Mouse (Mus musculus) embryonic facial prominence, embryonic 11.5 days (tissue): ENCODE results near the gene Atxn7l2. TPM values are rescaled to one million over a fixed set of nuclear protein-coding genes. Genes with fewer than 3 reads are reported as not detected.

Experiments used
- ATAC-seq: fragments of 200-750 bp; cut with Nextera tagmentation; replicated peaks from 2 replicates; pipeline ENCODE4 v1.8.0; 2017; ENCODE audit warnings: low read depth; ENCODE audit not compliant: insufficient number of reproducible peaks, low FRiP score, low TSS enrichment
- DNase-seq: peaks from one replicate; pipeline ENCODE4 v3.0.0-alpha.2; 2015; ENCODE audit warnings: low spot score
- H3K27ac ChIP-seq: fragments of 300-500 bp; sonication (generic); replicated peaks from 2 replicates; pipeline ENCODE4 v1.5.1; 2014; ENCODE audit warnings: mild to moderate bottlenecking, low read depth, low read length, control low read depth
- H3K27me3 ChIP-seq: fragments of 300-500 bp; sonication (generic); 2 replicates; pipeline ENCODE4 v1.6.1; 2014; ENCODE audit warnings: mild to moderate bottlenecking, low read length, moderate library complexity, mixed read lengths; ENCODE audit not compliant: control insufficient read depth, insufficient read depth
- H3K36me3 ChIP-seq: fragments of 300-500 bp; sonication (generic); replicated peaks from 2 replicates; pipeline ENCODE4 v1.6.1; 2014; ENCODE audit warnings: low read depth, mild to moderate bottlenecking, low read length, moderate library complexity, mixed read lengths; ENCODE audit not compliant: control insufficient read depth, insufficient read depth
- H3K4me1 ChIP-seq: fragments of 300-500 bp; sonication (generic); 2 replicates; pipeline ENCODE4 v1.6.1; 2014; ENCODE audit warnings: low read length, mixed read lengths; ENCODE audit not compliant: control insufficient read depth, insufficient read depth
- H3K4me2 ChIP-seq: fragments of 300-500 bp; sonication (generic); 2 replicates; pipeline ENCODE4 v1.6.1; 2014; ENCODE audit warnings: low read depth, mild to moderate bottlenecking, control low read depth, low read length, moderate library complexity
- H3K4me3 ChIP-seq: fragments of 300-500 bp; sonication (generic); 2 replicates; pipeline ENCODE4 v1.5.1; 2014; ENCODE audit warnings: low read depth, low read length, control low read depth
- H3K9ac ChIP-seq: fragments of 300-500 bp; sonication (generic); replicated peaks from 2 replicates; pipeline ENCODE4 v1.6.1; 2014; ENCODE audit warnings: mild to moderate bottlenecking, control low read depth, low read length
- H3K9me3 ChIP-seq: fragments of 300-500 bp; sonication (generic); replicated peaks from 2 replicates; pipeline ENCODE4 v1.6.1; 2016; ENCODE audit warnings: mild to moderate bottlenecking, low read length, inconsistent platforms, mixed read lengths; ENCODE audit not compliant: control insufficient read depth
- WGBS: fragments of 180-500 bp; shearing (Covaris S2); extraction: QIAGEN DNeasy Blood & Tissue Kit; methylation state at CpG from one replicate; pipeline ENCODE4 v1.1.7; 2014; 5-methylcytosine and 5-hydroxymethylcytosine counted together
- polyA plus RNA-seq: library from polyadenylated mRNA; unstranded; fragments of >200 nt; fragmentation: Nextera tagmentation; extraction: Ambion mirVana; gene quantifications from 2 replicates; pipeline ENCODE4 v1.2.1, GENCODE M21; 2014

Gene Atxn7l2
- polyA plus RNA-seq, 1 experiment from 2014 or later = 17.6 TPM

GRCm38 (mm10) chr3:108203212-108203611 is 7.5 kb downstream of the Atxn7l2 start:
- 93% methylated on average over 13 of the region's 13 CpGs for WGBS
- Histone ChIP-seq H3K9ac (no peak overlapping the region), H3K27me3 (no peaks in the 10 kb centered on the region), H3K9me3 (no peaks in the 10 kb centered on the region), H3K4me1 (no peaks in the 10 kb centered on the region), H3K27ac (no peak overlapping the region), H3K36me3 (no peaks in the 10 kb centered on the region; the same call in none of the 2 replicates), H3K4me3 (no peak overlapping the region), H3K4me2 (no peak overlapping the region)
- ATAC-seq (no peak), DNase-seq (no peak)

GRCm38 (mm10) chr3:108202506-108202905 is 8.2 kb downstream of the Atxn7l2 start:
- Histone ChIP-seq H3K4me2 (no peak overlapping the region), H3K27me3 (no peaks in the 10 kb centered on the region), H3K4me3 (no peak overlapping the region), H3K27ac (no peak overlapping the region), H3K4me1 (no peaks in the 10 kb centered on the region), H3K9ac (no peak overlapping the region), H3K36me3 (no peaks in the 10 kb centered on the region; the same call in none of the 2 replicates), H3K9me3 (no peaks in the 10 kb centered on the region)
- DNase-seq = no peak
- ATAC-seq = no peak

DNA sequence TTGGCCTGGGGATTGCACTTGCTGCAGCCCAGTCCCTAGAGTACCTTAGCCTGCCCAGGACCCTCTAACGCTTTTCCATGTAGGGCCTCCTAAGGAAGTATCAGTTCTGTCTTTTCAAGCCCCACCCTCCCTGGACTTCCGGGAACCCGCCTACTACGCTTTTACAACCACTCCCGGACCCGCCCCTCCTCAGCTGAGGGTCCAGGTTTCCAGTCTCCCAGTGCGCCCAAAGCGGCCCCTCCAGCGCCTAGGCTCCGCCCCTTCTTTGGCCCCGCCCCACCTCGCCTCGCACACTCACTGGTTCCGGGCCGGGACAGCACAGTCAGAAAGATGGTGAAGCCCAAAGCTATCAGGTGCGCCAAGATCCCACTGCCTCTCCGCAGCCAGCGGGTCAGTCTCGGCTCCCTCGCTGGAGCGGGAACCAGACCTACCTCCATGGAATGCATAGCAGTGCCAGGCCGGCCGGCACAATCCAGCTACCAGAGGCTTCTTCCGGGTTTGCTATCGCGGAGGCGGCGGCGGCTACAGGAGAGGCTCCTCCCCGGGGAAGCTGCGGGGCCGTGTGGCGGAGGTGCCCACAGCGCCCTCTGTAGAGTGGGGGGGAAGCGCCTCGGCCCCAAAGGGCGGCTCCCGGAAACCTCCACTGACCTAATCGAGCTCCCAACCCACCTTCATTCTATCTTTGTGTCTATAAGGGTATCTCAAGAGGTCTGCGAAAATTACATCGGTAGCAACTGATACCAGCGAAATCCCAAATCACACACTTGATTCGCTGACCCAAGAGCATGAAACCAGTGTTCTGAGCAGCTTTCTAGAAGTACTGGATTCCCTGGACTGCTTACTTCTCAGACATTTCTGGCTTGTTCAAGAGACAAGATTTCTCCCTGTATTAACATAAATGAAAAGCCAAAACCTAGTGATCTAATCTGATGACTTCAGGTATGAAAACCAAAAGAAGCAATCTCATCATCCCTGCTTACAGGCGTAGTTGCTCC is 10.1 kb downstream of the Atxn7l2 start, which contains the start of gene Cyb561d1:
Cyb561d1 (minus strand) TSS at position 884 of the 995 bp plus-strand sequence.
- Histone ChIP-seq H3K27me3 (no peaks in the 10 kb centered on the region), H3K4me1 (0 out of 2 replicates have a peak, but pooled peaks cover 2% of the 10 kb centered on the region), H3K27ac (0 out of 2 replicates have a peak within 1 kb of the TSS, but pooled peaks have one; percentile 4), H3K36me3 (no peaks in the 10 kb centered on the region; the same call in 1 of the 2 replicates), H3K9me3 (no peaks in the 10 kb centered on the region), H3K9ac (peak within 1 kb of the TSS; percentile 45), H3K4me2 (peak within 1 kb of the TSS; percentile 61), H3K4me3 (peak within 1 kb of the TSS; percentile 45)
- peak; percentile 80 for ATAC-seq
- peak; percentile 93 for DNase-seq
- WGBS = 3% methylated on average over 44 of the region's 44 CpGs

- ATAC-seq (no peak), DNase-seq (no peak)
- 92% methylated on average over 6 of the region's 6 CpGs for WGBS
- no peak overlapping the region for H3K27ac ChIP-seq
- no peaks in the 10 kb centered on the region for H3K36me3 ChIP-seq
- no peak overlapping the region for H3K4me2 ChIP-seq
- H3K9ac ChIP-seq = no peak overlapping the region; the same call in 1 of the 2 replicates
- no peaks in the 10 kb centered on the region for H3K9me3 ChIP-seq
- H3K4me1 ChIP-seq = 0 out of 2 replicates have a peak, but pooled peaks cover 2% of the 10 kb centered on the region
- H3K4me3 ChIP-seq = no peak overlapping the region
- no peaks in the 10 kb centered on the region for H3K27me3 ChIP-seq
These were observed 11.5 kb downstream of the Atxn7l2 start for GRCm38 (mm10) chr3:108199231-108199630.

- Histone ChIP-seq H3K4me3 (no peak overlapping the region), H3K4me1 (0 out of 2 replicates have a peak, but pooled peaks cover 2% of the 10 kb centered on the region), H3K9me3 (no peaks in the 10 kb centered on the region), H3K9ac (peak overlapping the region; percentile 0; the same call in 1 of the 2 replicates), H3K4me2 (0 out of 2 replicates have a peak overlapping the region, but pooled peaks have one; percentile 7), H3K27me3 (no peaks in the 10 kb centered on the region), H3K27ac (no peak overlapping the region), H3K36me3 (no peaks in the 10 kb centered on the region)
- peak; percentile 14; the same call in 1 of the 2 replicates for ATAC-seq
- WGBS = 21% methylated on average over 14 of the region's 14 CpGs
- peak; percentile 58 for DNase-seq
These were observed 13.7 kb downstream of the Atxn7l2 start for GRCm38 (mm10) chr3:108197066-108197497.

GRCm38 (mm10) chr3:108195941-108196590 is 14.7 kb downstream of the Atxn7l2 start:
- Histone ChIP-seq H3K36me3 (no peaks in the 10 kb centered on the region), H3K9me3 (no peaks in the 10 kb centered on the region), H3K4me1 (0 out of 2 replicates have a peak, but pooled peaks cover 2% of the 10 kb centered on the region), H3K4me2 (no peak overlapping the region), H3K27me3 (no peaks in the 10 kb centered on the region), H3K27ac (no peak overlapping the region), H3K4me3 (no peak overlapping the region), H3K9ac (no peak overlapping the region)
- DNase-seq (no peak), ATAC-seq (no peak)
- WGBS = 74% methylated on average over 7 of the region's 7 CpGs

- Histone ChIP-seq H3K4me2 (no peak overlapping the region), H3K9me3 (no peaks in the 10 kb centered on the region), H3K4me1 (0 out of 2 replicates have a peak, but pooled peaks cover 2% of the 10 kb centered on the region), H3K27ac (no peak overlapping the region), H3K9ac (no peak overlapping the region), H3K27me3 (no peaks in the 10 kb centered on the region), H3K36me3 (no peaks in the 10 kb centered on the region), H3K4me3 (no peak overlapping the region)
- no peak for DNase-seq
- no peak for ATAC-seq
- WGBS = 83% methylated on average over 4 of the region's 4 CpGs
These were observed 15.4 kb downstream of the Atxn7l2 start for GRCm38 (mm10) chr3:108195287-108195686.
